Mouse (Mus musculus) cerebellum, adult 11-12 months (tissue): ENCODE data around the gene Samd4.

Source experiments
- DNase-seq: peaks from one replicate; pipeline ENCODE4 v3.0.0; 2022

The Samd4 gene

DNA sequence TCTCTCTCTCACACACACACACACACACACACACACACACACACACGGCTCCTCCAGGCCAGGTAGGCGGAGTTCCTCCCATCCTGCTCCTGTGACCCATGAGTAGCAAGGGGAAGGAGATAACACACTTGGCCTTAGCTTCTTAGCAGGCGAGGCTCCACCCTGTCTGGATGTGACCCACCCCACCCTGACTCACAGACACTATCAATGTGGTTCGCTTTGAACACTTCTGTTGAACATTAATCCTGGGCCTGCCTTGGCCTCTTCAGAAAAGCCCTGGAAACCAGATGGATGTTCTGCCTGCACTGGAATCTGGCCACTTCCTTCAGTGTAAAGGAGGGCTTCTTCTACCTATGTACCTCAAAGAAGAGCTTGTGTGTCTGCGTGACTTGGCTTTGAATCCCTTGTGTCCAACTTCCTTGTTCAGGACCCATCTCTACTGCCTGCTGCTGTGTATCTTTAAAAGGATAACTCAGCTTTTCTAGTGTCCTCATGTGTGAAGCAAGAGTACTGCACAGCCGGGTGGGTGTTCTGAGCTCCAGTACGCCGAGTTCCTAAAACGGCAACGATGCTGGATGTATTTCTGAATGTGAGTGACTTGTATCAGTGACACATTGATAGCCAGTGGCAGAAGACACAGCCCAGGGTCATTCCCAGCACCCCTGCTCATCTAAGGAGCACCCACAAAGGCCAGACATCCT lies 233.6 kb downstream of the Samd4 start:
- no peak for DNase-seq

DNA sequence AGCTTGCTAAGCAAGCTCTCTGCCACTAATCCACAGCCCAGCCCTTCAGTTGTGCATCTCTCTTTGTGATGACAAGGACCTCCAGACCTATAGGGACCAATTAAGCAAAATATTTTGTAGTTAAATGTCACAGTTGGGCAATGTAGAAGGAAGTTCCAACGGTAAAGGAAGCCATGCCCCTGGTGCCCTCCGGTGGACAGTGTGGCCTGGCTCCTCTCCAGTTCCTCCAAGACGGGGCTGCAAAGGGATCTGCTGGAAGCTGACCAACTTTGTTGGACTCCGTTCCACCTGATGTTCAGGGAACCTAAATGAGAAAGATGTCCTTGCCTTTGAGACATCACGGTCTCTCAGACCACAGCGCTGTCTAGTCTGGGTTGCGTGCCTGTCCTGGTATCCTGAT lies 234.9 kb downstream of the Samd4 start:
- DNase-seq: no peak

DNA sequence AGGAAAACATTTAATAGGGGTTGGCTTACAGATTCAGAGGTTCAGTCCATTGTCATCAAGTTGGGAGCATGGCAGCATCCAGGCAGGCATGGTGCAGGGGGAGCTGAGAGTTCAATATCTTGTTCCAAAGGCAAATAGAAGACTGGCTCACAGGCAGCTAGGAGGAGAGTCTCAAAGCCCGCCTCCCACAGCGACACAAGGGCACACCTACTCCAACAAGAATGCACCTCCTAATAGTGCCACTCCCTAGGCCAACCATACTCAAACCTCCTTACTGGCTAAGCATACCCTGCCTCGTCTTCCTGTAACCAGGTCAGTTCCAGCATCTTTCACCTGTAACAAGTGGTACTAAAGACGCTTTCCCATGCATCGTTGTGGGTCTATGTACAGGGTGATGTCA lies 245.3 kb downstream of the Samd4 start:
- no peak for DNase-seq

DNA sequence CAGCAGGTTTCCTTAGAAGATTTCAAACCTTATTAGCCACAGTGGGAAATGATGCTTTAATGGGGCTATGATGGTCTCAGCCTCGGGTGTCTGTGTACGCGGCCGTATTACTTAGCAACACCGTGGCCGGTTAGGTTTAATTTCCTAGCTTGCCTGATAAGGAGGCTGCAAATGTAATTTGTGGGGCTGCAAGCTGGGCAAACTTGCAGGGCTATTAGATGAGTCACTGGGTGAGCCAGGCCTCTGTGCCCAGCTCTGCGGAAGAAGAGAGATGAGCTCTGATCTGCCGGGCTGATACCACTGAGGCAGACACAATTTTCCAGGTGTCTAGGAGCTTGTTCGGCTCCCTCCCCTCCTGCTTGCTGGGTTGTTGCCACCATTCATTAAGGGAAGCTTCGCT lies 251.3 kb downstream of the Samd4 start:
- no peak for DNase-seq

DNA sequence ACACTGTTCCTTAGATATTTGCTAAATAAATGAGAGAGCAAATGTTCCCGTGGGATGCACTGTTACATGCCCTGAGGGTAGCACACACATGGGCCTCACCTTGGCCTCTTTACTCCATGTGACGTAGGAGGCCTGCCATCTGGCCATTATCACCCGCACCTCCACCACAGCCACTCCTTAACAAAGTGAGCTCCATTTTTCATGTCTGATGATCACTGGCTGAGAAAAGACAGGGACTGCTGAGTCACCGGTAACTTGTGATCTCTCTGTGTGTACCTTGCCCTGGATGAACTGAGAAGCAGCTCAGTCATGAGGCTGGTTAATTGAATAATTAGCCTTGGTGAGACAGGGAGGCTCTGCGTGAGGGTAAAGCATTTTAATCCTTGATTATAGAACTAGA lies 254.0 kb downstream of the Samd4 start:
- no peak for DNase-seq

DNA sequence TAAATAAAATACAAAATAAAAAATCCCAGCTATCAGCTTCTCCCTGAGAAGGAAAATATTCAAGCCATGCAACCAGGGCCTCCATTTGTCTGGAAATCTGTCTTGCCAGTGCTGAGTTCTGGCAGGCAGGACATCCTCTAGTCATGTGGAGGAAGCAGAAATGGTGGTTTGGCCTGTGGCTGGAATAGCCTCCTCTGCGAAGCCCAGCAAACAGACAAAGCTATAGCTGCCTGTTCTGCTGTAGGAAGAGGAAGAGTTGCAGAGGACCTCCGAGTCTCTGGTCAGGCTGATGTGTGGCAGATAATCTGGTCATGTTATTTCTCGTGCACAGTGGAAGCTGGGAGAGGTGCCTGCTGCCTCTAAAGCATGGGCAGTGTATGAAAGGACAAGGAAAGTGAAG lies 256.2 kb downstream of the Samd4 start:
- DNase-seq: no peak

DNA sequence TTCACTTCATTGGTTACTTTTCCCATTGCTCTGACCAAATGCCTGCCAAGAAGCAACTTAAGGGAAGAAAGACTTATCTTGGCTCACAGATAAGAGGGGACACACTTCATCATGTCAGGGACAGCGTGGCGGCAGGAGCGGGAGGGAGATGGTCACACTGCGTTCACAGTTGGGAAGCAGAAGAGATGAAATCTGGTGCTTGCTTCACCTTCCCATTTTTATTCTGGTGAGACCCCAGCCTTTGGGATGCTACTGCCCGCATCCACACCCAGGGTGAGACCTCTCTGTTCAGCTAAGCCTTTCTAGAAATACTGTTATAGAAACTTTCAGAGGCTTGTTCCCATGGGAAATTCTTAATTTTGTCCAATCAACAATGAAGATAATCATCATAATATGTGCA lies 261.7 kb downstream of the Samd4 start:
- no peak for DNase-seq

DNA sequence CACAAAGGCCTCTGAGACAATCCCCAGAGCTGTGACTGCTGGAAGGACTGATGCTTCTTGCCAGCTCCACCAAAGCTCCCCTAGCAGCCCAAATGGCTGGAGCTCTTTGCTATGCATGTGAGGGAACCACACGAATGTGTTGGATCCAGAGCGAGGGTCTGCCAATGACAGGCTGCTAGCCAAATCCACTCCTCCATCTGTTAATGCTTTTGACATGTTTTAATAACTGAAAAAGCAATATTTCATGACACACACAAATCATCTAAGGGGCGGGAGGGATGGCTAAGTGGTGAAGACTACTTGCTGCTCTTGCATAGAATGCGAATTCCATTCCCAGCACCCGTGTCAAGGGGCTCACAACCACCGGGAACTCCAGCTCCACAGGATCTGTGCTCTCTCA lies 268.7 kb downstream of the Samd4 start:
- DNase-seq: no peak

DNA sequence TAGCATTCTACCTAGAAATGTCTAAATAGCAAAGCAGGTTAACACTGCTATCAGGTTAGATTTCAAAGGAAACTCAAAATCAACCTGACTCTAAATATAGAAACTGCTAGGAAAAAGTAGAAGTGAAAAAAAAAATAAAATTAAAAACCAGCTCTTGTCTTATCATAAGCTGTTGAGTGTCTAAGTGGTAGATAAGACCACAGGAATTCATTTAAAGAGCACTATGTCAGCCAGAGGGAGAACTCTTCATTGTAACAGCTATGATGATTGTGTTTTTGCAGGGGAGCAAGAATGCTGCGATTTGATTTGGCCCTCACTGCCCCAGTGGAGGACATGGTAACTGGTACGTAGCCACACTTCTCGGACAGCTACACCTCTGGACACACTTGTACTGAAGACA lies 271.6 kb downstream of the Samd4 start:
- no peak for DNase-seq
